Mouse (Mus musculus): ENCODE results near the gene S100a9. TPM values are rescaled to one million over a fixed set of nuclear protein-coding genes. Genes with fewer than 3 reads are reported as not detected.

Gene S100a9
- polyA plus RNA-seq, 1 experiment from 2014 or later, result 10.2 TPM

DNA sequence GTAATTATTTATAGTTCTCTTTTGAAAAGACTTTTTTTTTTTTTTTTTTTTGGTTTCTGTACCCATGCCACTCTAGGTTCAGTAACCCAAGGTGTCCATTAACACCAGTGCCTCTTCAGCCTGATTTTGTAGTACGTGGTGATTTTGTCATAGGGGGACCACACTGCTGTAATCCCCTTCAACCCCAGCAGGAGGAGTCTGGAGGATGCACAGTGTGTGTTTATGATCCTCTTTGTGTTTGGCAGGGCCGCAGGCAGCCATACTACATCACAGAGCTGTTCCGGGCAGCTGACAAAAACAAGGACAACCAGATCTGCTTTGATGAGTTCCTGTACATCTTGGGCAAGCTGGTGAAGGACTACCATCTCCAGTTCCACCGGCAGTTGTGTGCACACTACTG, 38.1 kb downstream of the S100a9 start:
- Histone ChIP-seq H3K9me3 (replicated peaks) (no peaks in the 10 kb centered on the region), H3K9ac (no peak overlapping the region), H3K27ac (no peak overlapping the region), H3K4me1 (no peaks in the 10 kb centered on the region), H3K36me3 (no peaks in the 10 kb centered on the region), H3K27me3 (peaks cover 3% of the 10 kb centered on the region; the same call in 1 of the 2 replicates), H3K4me3 (no peak overlapping the region), H3K4me2 (replicated peaks) (no peak overlapping the region)
- WGBS, result 80% methylated on average over 4 of the region's 4 CpGs
- no peak for ATAC-seq (ENCODE audit: low FRiP score)

DNA sequence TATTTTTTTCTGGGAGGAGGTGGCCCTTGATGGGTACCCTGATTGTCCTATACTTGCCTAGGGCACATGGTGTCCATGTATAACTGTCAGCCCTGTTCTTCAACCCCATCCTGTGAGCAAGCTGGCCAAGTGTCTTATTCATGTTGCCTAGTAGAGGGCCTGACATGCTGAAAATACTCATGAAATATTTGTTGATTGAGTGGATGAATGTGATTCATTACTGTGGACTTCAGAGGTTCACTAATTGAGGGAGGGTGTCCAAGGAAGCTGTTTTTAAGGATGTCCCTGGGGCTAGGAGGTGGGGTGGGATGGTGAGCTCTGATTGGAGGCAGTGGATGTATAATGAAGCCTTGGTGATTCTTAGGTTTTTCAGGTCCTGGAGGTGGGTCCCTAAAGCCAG, 41.8 kb downstream of the S100a9 start, which contains the start of gene S100a7a:
S100a7a (plus strand) TSS at position 301 of the 400 bp plus-strand sequence.
- H3K4me2 ChIP-seq (replicated peaks), result no peak within 1 kb of the TSS
- H3K9ac ChIP-seq, result no peak within 1 kb of the TSS
- H3K4me1 ChIP-seq, result no peaks in the 10 kb centered on the region
- no peaks in the 10 kb centered on the region for H3K9me3 ChIP-seq (replicated peaks)
- ATAC-seq (ENCODE audit: low FRiP score), result no peak
- peaks cover 3% of the 10 kb centered on the region; the same call in 1 of the 2 replicates for H3K27me3 ChIP-seq
- H3K36me3 ChIP-seq, result no peaks in the 10 kb centered on the region
- no peak within 1 kb of the TSS for H3K4me3 ChIP-seq
- no peak within 1 kb of the TSS for H3K27ac ChIP-seq

DNA sequence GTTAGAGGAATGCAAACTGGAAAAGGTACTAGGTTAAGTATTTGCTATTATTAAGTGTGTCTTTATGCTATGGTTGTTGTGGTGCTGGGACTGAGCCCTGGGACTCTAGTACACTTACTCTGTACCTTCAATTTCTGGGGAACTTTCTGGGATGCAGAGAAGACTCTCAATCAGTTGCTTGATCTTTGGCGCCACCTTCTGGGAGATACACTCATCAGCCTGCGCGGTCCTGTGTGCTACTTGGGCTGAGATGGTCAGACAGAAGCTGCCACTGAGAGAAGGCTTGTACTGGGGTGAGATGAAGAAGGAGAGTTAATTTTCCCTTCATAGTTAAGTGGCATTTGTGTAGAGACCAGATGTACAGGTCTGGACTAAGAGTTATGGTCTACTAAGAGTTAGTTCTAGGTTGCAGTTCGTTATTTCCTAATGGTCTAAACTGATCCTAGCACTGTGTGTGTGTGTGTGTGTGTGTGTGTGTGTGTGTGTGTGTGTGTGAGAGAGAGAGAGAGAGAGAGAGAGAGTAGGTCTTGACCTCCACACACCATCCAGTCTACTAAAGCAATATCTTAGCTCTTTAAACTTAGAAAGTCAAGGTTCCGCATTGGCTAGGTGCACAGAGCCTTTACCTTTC, 42.5 kb downstream of the S100a9 start:
- Histone ChIP-seq H3K27ac (no peak overlapping the region), H3K9ac (no peak overlapping the region), H3K36me3 (no peaks in the 10 kb centered on the region), H3K9me3 (replicated peaks) (no peaks in the 10 kb centered on the region), H3K4me1 (no peaks in the 10 kb centered on the region), H3K4me3 (no peak overlapping the region), H3K27me3 (peaks cover 3% of the 10 kb centered on the region; the same call in 1 of the 2 replicates), H3K4me2 (replicated peaks) (no peak overlapping the region)
- peak; percentile 68 for ATAC-seq (ENCODE audit: low FRiP score)
- WGBS, result 38% methylated on average over 5 of the region's 5 CpGs

DNA sequence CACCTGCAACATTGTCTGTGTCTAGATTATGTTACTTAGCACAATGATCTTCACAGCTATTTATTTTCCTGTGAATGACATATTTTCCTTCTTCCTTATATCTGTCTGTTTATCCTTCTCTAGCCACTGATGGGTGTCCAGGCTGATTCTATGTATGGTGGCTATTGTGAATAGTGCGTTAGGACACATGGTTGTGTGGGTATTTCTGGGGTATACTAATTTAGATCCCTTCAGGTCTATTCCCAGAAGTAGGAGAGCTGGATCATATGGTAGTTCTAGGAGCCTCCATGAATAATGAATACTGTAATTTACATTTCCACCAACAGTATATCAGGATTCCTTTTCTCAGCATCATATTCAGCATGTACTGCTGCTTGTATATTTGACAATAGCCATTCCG, 45.7 kb downstream of the S100a9 start:
- WGBS, result 85% methylated on average over 2 of the region's 2 CpGs
- ATAC-seq (ENCODE audit: low FRiP score), result no peak
- H3K4me1 ChIP-seq, result no peaks in the 10 kb centered on the region
- H3K4me2 ChIP-seq (replicated peaks), result no peak overlapping the region
- H3K27ac ChIP-seq, result no peak overlapping the region
- no peak overlapping the region for H3K4me3 ChIP-seq
- peaks cover 3% of the 10 kb centered on the region; the same call in 1 of the 2 replicates for H3K27me3 ChIP-seq
- H3K36me3 ChIP-seq, result no peaks in the 10 kb centered on the region
- H3K9me3 ChIP-seq (replicated peaks), result no peaks in the 10 kb centered on the region
- no peak overlapping the region for H3K9ac ChIP-seq

DNA sequence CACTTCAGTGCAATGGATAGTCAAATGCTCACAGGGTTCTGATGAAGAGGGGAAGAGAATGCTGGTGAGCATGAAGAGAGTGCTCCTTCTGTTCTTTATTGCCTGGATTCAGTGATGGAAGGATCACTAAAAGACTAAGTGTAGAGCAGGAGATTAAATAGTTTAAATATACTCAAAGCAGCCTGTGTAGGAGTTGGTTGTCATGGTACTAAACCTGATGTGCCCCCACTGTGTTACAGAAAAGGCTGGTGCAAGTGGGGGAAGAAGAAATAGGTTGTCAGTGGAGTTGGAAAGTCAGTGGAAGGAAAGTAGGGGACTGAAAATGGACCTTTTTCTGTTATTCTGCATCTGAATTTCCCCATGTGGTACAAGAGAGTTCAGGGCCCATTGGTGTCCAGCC, 46.5 kb downstream of the S100a9 start:
- H3K9me3 ChIP-seq (replicated peaks), result no peaks in the 10 kb centered on the region
- no peaks in the 10 kb centered on the region for H3K27me3 ChIP-seq
- H3K4me1 ChIP-seq, result no peaks in the 10 kb centered on the region
- no peak overlapping the region for H3K4me2 ChIP-seq (replicated peaks)
- no peak for ATAC-seq (ENCODE audit: low FRiP score)
- no peaks in the 10 kb centered on the region for H3K36me3 ChIP-seq
- no peak overlapping the region for H3K27ac ChIP-seq
- no peak overlapping the region for H3K4me3 ChIP-seq
- no peak overlapping the region for H3K9ac ChIP-seq

DNA sequence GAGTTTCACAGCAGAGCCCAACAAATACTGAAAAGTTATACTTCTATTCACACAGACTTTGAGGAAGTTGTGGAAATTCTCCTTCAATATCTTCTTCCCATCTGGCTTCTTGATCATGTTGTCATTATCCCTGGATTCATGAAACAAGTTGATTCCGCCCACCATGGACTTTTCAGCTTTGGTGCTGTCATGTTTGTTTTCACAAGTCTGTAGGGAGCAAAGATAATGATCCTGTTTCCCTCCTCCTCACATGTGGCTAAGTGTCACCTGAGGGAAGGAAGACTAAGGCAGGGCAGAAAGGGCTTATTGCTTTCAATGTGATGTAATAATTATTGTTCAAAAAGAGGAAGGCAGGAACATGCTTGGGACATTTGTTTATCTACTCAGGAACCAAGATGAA, 48.2 kb downstream of the S100a9 start:
- no peaks in the 10 kb centered on the region for H3K4me1 ChIP-seq
- no peak overlapping the region for H3K9ac ChIP-seq
- H3K27ac ChIP-seq, result no peak overlapping the region
- no peaks in the 10 kb centered on the region for H3K9me3 ChIP-seq (replicated peaks)
- H3K27me3 ChIP-seq, result no peaks in the 10 kb centered on the region
- H3K36me3 ChIP-seq, result no peaks in the 10 kb centered on the region
- WGBS, result 85% methylated on average over 1 of the region's 1 CpGs
- no peak for ATAC-seq (ENCODE audit: low FRiP score)
- no peak overlapping the region for H3K4me3 ChIP-seq
- no peak overlapping the region for H3K4me2 ChIP-seq (replicated peaks)

DNA sequence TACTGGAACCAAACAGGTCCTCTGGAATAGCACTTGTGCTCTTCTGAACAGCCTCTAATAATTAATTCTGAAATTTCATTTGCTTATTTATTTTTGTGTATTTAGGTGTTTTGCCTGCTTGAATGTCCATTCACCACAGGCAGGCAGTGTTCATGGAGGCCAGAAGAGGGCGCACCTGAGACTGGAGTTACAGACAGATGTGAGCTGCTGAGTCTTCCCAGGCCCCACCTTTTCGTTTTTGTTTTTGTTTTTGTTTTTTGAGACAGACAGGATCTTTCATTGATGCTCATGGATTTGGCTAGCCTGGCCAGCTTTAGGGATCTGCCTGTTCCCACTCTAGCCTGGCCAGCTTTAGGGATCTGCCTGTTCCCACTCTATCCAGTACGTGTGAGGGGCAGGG, 51.3 kb downstream of the S100a9 start:
- H3K9ac ChIP-seq, result no peak overlapping the region
- no peaks in the 10 kb centered on the region for H3K9me3 ChIP-seq (replicated peaks)
- H3K36me3 ChIP-seq, result no peaks in the 10 kb centered on the region
- H3K4me2 ChIP-seq (replicated peaks), result no peak overlapping the region
- H3K4me3 ChIP-seq, result no peak overlapping the region
- H3K27ac ChIP-seq, result no peak overlapping the region
- H3K4me1 ChIP-seq, result no peaks in the 10 kb centered on the region
- ATAC-seq (ENCODE audit: low FRiP score), result no peak
- H3K27me3 ChIP-seq, result no peaks in the 10 kb centered on the region
- 52% methylated on average over 3 of the region's 3 CpGs for WGBS

Other genes with a start within 250 kb of the S100a9 start
- 3.8 and 4.1 TPM in 2 replicates for gene Npr1, start 229.9 kb downstream of the S100a9 start, polyA plus RNA-seq (2016; fragmentation: Nextera tagmentation; extraction: Ambion mirVana)
- gene Ilf2, start 219.6 kb downstream of the S100a9 start, polyA plus RNA-seq (2016; fragmentation: Nextera tagmentation; extraction: Ambion mirVana), result 292 and 310 TPM in 2 replicates
- gene Snapin, start 204.7 kb downstream of the S100a9 start, polyA plus RNA-seq (2016; fragmentation: Nextera tagmentation; extraction: Ambion mirVana), result 80.6 and 89.5 TPM in 2 replicates
- gene Chtop, start 186.2 kb downstream of the S100a9 start, polyA plus RNA-seq (2016; fragmentation: Nextera tagmentation; extraction: Ambion mirVana), result 203 and 218 TPM in 2 replicates
- 5.8 and 13.4 TPM in 2 replicates for gene S100a1, start 181.3 kb downstream of the S100a9 start, polyA plus RNA-seq (2016; fragmentation: Nextera tagmentation; extraction: Ambion mirVana)
- gene S100a13, start 181.3 kb downstream of the S100a9 start, polyA plus RNA-seq (2016; fragmentation: Nextera tagmentation; extraction: Ambion mirVana), result 15.3 and 16.4 TPM in 2 replicates
- 0.66 TPM in 1 of 2 replicates, not detected in the other for gene S100a14, start 168.9 kb downstream of the S100a9 start, polyA plus RNA-seq (2016; fragmentation: Nextera tagmentation; extraction: Ambion mirVana)
- 40.0 and 45.8 TPM in 2 replicates for gene S100a16, start 158.5 kb downstream of the S100a9 start, polyA plus RNA-seq (2016; fragmentation: Nextera tagmentation; extraction: Ambion mirVana)
- 0.59 and 0.63 TPM in 2 replicates for gene S100a3, start 135.1 kb downstream of the S100a9 start, polyA plus RNA-seq (2016; fragmentation: Nextera tagmentation; extraction: Ambion mirVana)
- gene S100a2, start 105.5 kb downstream of the S100a9 start, polyA plus RNA-seq (2016; fragmentation: Nextera tagmentation; extraction: Ambion mirVana), result not detected in 2 replicates
- gene Gm42674, start 93.8 kb downstream of the S100a9 start, polyA plus RNA-seq (2016; fragmentation: Nextera tagmentation; extraction: Ambion mirVana), result not detected in 2 replicates
- 1.2 and 1.3 TPM in 2 replicates for gene S100a4, start 92.0 kb downstream of the S100a9 start, polyA plus RNA-seq (2016; fragmentation: Nextera tagmentation; extraction: Ambion mirVana)
- not detected in 2 replicates for gene S100a5, start 87.2 kb downstream of the S100a9 start, polyA plus RNA-seq (2016; fragmentation: Nextera tagmentation; extraction: Ambion mirVana)
- gene S100a6, start 82.8 kb downstream of the S100a9 start, polyA plus RNA-seq (2016; fragmentation: Nextera tagmentation; extraction: Ambion mirVana), result 28.5 and 30.3 TPM in 2 replicates
- not detected in 2 replicates for gene S100a7a, start 41.7 kb downstream of the S100a9 start, polyA plus RNA-seq (2016; fragmentation: Nextera tagmentation; extraction: Ambion mirVana)
- 8.2 and 19.4 TPM in 2 replicates for gene S100a8, start 26.7 kb downstream of the S100a9 start, polyA plus RNA-seq (2016; fragmentation: Nextera tagmentation; extraction: Ambion mirVana)
- gene Pglyrp4, start 31.2 kb upstream of the S100a9 start, polyA plus RNA-seq (2016; fragmentation: Nextera tagmentation; extraction: Ambion mirVana), result not detected in 2 replicates
- not detected in 2 replicates for gene Gm5849, start 82.2 kb upstream of the S100a9 start, polyA plus RNA-seq (2016; fragmentation: Nextera tagmentation; extraction: Ambion mirVana)